Mouse (Mus musculus) brain, adult 10 weeks (tissue): Measurements from ENCODE around the gene Slco2a1. TPM values are rescaled to one million over a fixed set of nuclear protein-coding genes. Genes with fewer than 3 reads are reported as not detected.

Source experiments
- polyA plus RNA-seq: library from polyadenylated mRNA; stranded (reverse); fragments of 350-450 nt; fragmentation: Illumina TruSeq; extraction: RNeasy Lipid Tissue Mini Kit (QIAGEN cat#74804); gene quantifications from one replicate; pipeline ENCODE4 v1.2.3, GENCODE M21; 2015; ENCODE audit warnings: low read depth, low replicate concordance

Slco2a1 gene
- 0.92 TPM for polyA plus RNA-seq

DNA sequence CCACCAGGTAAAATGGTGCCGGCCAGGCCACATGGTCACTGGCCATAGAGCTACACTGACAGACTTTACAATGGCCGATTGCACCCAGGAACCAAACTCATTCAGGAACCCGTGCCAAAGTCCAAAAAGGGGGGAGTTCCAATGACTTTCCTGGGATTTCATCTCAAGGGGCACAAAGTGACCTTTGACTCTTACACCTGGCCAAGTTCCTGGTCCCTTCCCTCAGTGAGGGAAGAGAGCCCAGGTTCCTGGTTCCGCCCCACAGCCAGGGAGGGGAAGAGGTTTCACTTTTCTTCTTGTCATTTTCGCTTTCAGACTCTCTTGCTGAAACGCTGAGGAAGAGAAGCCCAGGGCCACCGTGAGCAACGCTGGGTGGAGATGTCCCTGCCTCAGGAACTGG, at the start of gene Slco2a1:
TSS of gene Slco2a1 (plus strand) at position 251 of the 400 bp plus-strand sequence.

DNA sequence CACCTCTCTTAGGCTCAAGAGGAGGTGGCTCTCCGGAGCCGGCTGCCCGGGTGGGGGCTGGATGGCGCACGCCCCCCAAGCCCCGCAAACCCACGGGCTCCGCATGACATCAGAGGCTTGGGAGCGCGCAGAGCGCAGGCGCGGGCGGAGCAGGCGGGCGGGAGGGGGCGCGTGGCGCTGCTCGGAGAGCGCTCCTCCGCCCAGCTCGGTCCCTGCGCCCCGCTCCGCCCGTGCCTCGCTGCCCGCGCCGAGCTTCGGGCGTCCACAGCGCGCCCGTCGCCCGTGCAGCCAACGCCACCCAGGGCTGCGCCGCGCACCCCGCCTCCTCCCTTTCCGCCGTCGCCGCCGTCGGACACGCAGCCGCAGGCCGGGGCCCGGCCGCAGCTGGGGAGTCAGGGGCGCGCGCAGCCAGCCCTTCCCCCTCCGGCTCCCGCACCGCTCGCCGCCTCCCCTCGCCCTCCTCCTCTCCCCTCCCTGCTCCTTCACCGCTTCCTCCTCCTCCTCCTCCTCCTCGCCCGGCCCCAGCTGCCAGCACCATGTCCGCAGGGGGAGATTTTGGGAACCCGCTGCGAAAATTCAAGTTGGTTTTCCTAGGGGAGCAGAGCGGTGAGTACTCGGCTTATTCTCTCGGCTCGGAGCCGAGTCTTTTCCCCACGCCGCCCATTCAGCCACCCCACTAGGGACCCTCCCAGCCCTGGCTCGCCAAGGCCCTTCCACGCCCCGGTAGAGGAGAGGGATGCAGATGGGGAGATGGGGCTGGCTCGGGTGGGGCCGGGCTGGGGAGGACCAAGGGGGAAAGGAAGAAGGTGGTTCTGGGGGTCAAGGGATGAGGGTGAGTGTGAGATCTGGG, 123.3 kb downstream of the Slco2a1 start, which contains the start of gene Rab6b:
TSS of gene Rab6b (plus strand) at position 167 of the 850 bp plus-strand sequence.

Other genes starting within 250 kb of the Slco2a1 start
- 27.2 TPM for gene Ryk, start 153.8 kb upstream of the Slco2a1 start, polyA plus RNA-seq
- gene Rab6b, start 123.1 kb downstream of the Slco2a1 start, polyA plus RNA-seq: 419 TPM
- 33.7 TPM for gene Srprb, start 213.4 kb downstream of the Slco2a1 start, polyA plus RNA-seq
- 4.3 TPM for gene Gm20425, start 241.6 kb downstream of the Slco2a1 start, polyA plus RNA-seq
- gene Trf, start 241.7 kb downstream of the Slco2a1 start, polyA plus RNA-seq: 580 TPM